Mouse (Mus musculus) liver, embryonic 14.5 days (tissue): ENCODE data around the gene Fgd3.

ENCODE experiments used
- CTCF ChIP-seq: IDR thresholded peaks from 2 replicates; pipeline ENCODE4 v1.5.1; 2016; ENCODE audit warnings: antibody characterized with exemption, low read depth, control low read depth
- EP300 ChIP-seq: IDR thresholded peaks from 2 replicates; pipeline ENCODE4 v1.6.1; 2016; ENCODE audit warnings: antibody characterized with exemption, low read depth

- TF ChIP-seq CTCF (no peak), EP300 (no peak)
Observed at GRCm38 (mm10) chr13:49360906-49361406, 40.8 kb upstream of the Fgd3 start.
